Mouse (Mus musculus): Measurements from ENCODE around the gene Abcc1.

DNA sequence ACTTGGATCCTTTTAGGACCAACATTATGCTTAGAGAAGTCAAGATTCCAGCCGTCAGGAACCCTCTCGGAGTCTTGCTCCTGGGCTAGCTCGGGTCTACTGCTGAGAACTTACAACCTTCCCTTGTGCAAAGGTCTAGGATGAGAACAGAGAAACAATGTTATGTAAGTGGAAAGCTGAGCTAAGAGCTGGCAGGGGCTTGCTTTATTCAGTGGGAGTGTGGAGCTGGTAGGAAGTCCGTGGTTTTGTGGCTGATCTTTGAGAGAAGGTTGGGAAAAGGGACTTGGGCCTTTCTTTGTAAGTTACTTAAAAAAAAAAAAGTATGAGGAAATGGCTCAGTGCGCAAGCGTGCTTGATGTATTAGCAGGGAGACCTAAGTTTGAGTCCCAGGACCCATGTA lies 2.7 kb downstream of the Abcc1 start:
- no peak for TF ChIP-seq GATA1 (IDR thresholded peaks at IDR 0.05; ENCODE audit: borderline replicate concordance, low read length)
- no peak for TF ChIP-seq FLI1 (IDR thresholded peaks at IDR 0.05; ENCODE audit: low read length)

Data from megakaryocyte, embryonic 14.5 days (primary cell).